Mouse (Mus musculus): ENCODE measurements around the gene Pcbp3. TPM values are rescaled to one million over a fixed set of nuclear protein-coding genes. Genes with fewer than 3 reads are reported as not detected.

Gene Pcbp3
- polyA plus RNA-seq, 1 experiment from 2014 or later: 45.8 TPM

GRCm38 (mm10) chr10:76809916-76810660 is 151.6 kb downstream of the Pcbp3 start:
- Histone ChIP-seq H3K36me3 (ENCODE audit: control insufficient read depth, insufficient read depth, low read length) (no peaks in the 10 kb centered on the region), H3K9ac (replicated peaks; ENCODE audit: low read depth, low read length) (no peak overlapping the region), H3K4me3 (ENCODE audit: low read depth, low read length) (no peak overlapping the region), H3K4me2 (ENCODE audit: low read depth, low read length) (no peak overlapping the region), H3K9me3 (ENCODE audit: control insufficient read depth, low read length) (no peaks in the 10 kb centered on the region), H3K4me1 (ENCODE audit: control insufficient read depth, insufficient read depth, low read length) (peaks cover 6% of the 10 kb centered on the region; the same call in 1 of the 2 replicates), H3K27ac (ENCODE audit: low read depth, low read length) (no peak overlapping the region), H3K27me3 (ENCODE audit: control insufficient read depth, insufficient read depth, low read length) (no peaks in the 10 kb centered on the region)
- peak; percentile 65; the same call in 1 of the 2 replicates for ATAC-seq (ENCODE audit: low read depth)
- WGBS: 35% methylated on average over 7 of the region's 7 CpGs

GRCm38 (mm10) chr10:76809439-76809838 is 152.2 kb downstream of the Pcbp3 start:
- peaks cover 6% of the 10 kb centered on the region; the same call in 1 of the 2 replicates for H3K4me1 ChIP-seq (ENCODE audit: control insufficient read depth, insufficient read depth, low read length)
- H3K4me2 ChIP-seq (ENCODE audit: low read depth, low read length): no peak overlapping the region
- H3K27me3 ChIP-seq (ENCODE audit: control insufficient read depth, insufficient read depth, low read length): no peaks in the 10 kb centered on the region
- no peak overlapping the region for H3K27ac ChIP-seq (ENCODE audit: low read depth, low read length)
- no peaks in the 10 kb centered on the region for H3K36me3 ChIP-seq (ENCODE audit: control insufficient read depth, insufficient read depth, low read length)
- ATAC-seq (ENCODE audit: low read depth): 0 out of 2 replicates have a peak, but pooled peaks have one; percentile 24
- H3K9me3 ChIP-seq (ENCODE audit: control insufficient read depth, low read length): no peaks in the 10 kb centered on the region
- no peak overlapping the region for H3K9ac ChIP-seq (replicated peaks; ENCODE audit: low read depth, low read length)
- H3K4me3 ChIP-seq (ENCODE audit: low read depth, low read length): no peak overlapping the region
- 82% methylated on average over 11 of the region's 11 CpGs for WGBS

- no peak overlapping the region for H3K4me3 ChIP-seq (ENCODE audit: low read depth, low read length)
- no peak overlapping the region for H3K27ac ChIP-seq (ENCODE audit: low read depth, low read length)
- H3K36me3 ChIP-seq (ENCODE audit: control insufficient read depth, insufficient read depth, low read length): no peaks in the 10 kb centered on the region
- H3K4me2 ChIP-seq (ENCODE audit: low read depth, low read length): no peak overlapping the region
- WGBS: 79% methylated on average over 10 of the region's 10 CpGs
- H3K9ac ChIP-seq (replicated peaks; ENCODE audit: low read depth, low read length): no peak overlapping the region
- ATAC-seq (ENCODE audit: low read depth): no peak
- no peaks in the 10 kb centered on the region for H3K9me3 ChIP-seq (ENCODE audit: control insufficient read depth, low read length)
- H3K4me1 ChIP-seq (ENCODE audit: control insufficient read depth, insufficient read depth, low read length): peaks cover 6% of the 10 kb centered on the region; the same call in 1 of the 2 replicates
- H3K27me3 ChIP-seq (ENCODE audit: control insufficient read depth, insufficient read depth, low read length): no peaks in the 10 kb centered on the region
Observed at GRCm38 (mm10) chr10:76808446-76809400, 153.0 kb downstream of the Pcbp3 start.

DNA sequence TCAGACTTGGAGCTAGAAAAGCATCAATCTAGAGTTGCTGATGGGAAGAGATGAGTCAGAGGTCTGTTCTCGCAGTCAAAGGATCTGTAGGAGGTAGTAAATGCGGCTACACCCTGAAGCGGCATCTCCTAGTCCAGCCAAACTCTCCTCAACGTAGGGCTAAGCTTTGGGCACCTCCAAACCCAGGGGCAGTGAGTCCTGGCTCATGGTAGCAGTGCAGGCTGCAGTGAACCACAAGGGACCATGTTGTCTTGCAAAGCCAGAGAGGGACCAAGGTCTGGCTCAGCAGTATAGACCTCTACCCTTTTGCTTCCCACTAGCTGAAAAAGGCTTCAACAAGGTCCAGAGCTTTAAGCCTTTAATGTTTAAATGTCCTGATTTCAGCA is 159.2 kb downstream of the Pcbp3 start:
- H3K36me3 ChIP-seq (ENCODE audit: control insufficient read depth, insufficient read depth, low read length): no peaks in the 10 kb centered on the region
- ATAC-seq (ENCODE audit: low read depth): no peak
- 96% methylated on average over 4 of the region's 4 CpGs for WGBS
- no peak overlapping the region for H3K4me3 ChIP-seq (ENCODE audit: low read depth, low read length)
- no peak overlapping the region for H3K4me2 ChIP-seq (ENCODE audit: low read depth, low read length)
- H3K27me3 ChIP-seq (ENCODE audit: control insufficient read depth, insufficient read depth, low read length): no peaks in the 10 kb centered on the region
- no peak overlapping the region for H3K9ac ChIP-seq (replicated peaks; ENCODE audit: low read depth, low read length)
- H3K4me1 ChIP-seq (ENCODE audit: control insufficient read depth, insufficient read depth, low read length): no peaks in the 10 kb centered on the region
- no peaks in the 10 kb centered on the region for H3K9me3 ChIP-seq (ENCODE audit: control insufficient read depth, low read length)
- H3K27ac ChIP-seq (ENCODE audit: low read depth, low read length): no peak overlapping the region

- H3K9ac ChIP-seq (replicated peaks; ENCODE audit: low read depth, low read length): no peak overlapping the region
- no peaks in the 10 kb centered on the region for H3K27me3 ChIP-seq (ENCODE audit: control insufficient read depth, insufficient read depth, low read length)
- no peak overlapping the region for H3K27ac ChIP-seq (ENCODE audit: low read depth, low read length)
- WGBS: 78% methylated on average over 6 of the region's 6 CpGs
- H3K4me2 ChIP-seq (ENCODE audit: low read depth, low read length): no peak overlapping the region
- no peak for ATAC-seq (ENCODE audit: low read depth)
- H3K4me1 ChIP-seq (ENCODE audit: control insufficient read depth, insufficient read depth, low read length): no peaks in the 10 kb centered on the region
- no peaks in the 10 kb centered on the region for H3K9me3 ChIP-seq (ENCODE audit: control insufficient read depth, low read length)
- H3K36me3 ChIP-seq (ENCODE audit: control insufficient read depth, insufficient read depth, low read length): no peaks in the 10 kb centered on the region
- H3K4me3 ChIP-seq (ENCODE audit: low read depth, low read length): no peak overlapping the region
Observed at GRCm38 (mm10) chr10:76801841-76802499, 159.7 kb downstream of the Pcbp3 start.

DNA sequence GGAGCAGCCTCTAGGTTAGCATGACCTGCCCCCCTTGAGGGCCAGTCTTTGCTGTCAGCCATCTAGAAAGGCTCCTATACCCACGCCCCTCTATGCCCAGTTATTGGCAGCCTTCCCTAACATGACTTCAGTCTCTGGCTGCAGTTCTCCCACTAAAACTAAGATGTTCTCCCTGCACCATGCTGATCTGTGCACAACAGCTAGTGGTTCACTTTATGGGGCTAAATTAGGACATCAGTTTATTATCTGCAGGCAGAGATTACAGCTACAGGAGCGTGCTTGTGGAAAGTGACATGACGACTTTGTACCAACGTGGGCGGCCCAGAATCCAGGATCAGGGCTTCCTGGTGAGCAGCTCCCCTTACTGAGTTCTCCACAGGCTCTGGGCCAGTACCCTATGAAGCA is 160.4 kb downstream of the Pcbp3 start:
- no peak overlapping the region for H3K9ac ChIP-seq (replicated peaks; ENCODE audit: low read depth, low read length)
- H3K4me2 ChIP-seq (ENCODE audit: low read depth, low read length): no peak overlapping the region
- no peak for ATAC-seq (ENCODE audit: low read depth)
- H3K27me3 ChIP-seq (ENCODE audit: control insufficient read depth, insufficient read depth, low read length): no peaks in the 10 kb centered on the region
- H3K9me3 ChIP-seq (ENCODE audit: control insufficient read depth, low read length): no peaks in the 10 kb centered on the region
- no peaks in the 10 kb centered on the region for H3K4me1 ChIP-seq (ENCODE audit: control insufficient read depth, insufficient read depth, low read length)
- 81% methylated on average over 5 of the region's 5 CpGs for WGBS
- no peak overlapping the region for H3K4me3 ChIP-seq (ENCODE audit: low read depth, low read length)
- H3K27ac ChIP-seq (ENCODE audit: low read depth, low read length): no peak overlapping the region
- no peaks in the 10 kb centered on the region for H3K36me3 ChIP-seq (ENCODE audit: control insufficient read depth, insufficient read depth, low read length)

DNA sequence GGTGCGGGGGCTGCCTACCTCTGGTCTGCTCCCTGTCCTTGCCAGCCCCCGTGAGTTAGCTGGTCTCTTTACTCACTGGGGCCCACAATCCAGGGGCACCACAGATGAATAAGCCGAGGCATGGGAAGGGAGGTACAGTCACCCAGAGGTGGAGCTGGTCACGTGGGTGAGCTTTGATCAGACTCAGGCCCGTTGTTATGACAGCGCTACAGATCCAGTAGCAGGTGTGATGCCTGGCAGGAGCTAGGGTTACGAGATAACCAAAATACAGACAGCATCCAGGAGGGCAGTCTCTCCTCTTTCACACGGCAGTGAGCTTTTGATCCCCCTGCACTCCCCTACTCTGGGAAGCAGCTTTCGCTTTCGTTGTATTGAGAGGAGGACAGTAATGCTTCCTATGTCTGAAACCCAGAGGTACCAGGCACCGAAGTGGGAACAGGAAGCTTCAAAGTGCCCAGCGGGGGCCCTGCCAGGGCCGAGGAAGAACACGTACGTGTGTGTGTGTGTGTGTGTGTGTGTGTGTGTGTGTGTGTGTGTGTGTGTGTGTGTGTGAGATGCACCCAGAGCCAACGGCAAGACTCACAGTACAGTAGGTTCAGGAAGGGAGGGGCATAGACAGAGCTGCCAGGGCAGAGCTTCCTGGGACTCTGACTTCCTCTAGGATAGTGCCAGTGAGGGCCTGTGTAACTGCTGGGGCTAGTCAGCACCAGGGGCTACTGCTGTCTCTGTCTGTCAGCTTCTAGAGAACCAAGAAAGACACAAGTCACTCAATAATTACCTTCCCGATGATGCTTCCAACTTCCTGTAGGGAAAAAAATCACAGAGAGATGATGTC is 162.7 kb downstream of the Pcbp3 start:
- Histone ChIP-seq H3K9me3 (ENCODE audit: control insufficient read depth, low read length) (no peaks in the 10 kb centered on the region), H3K9ac (replicated peaks; ENCODE audit: low read depth, low read length) (no peak overlapping the region), H3K4me2 (ENCODE audit: low read depth, low read length) (no peak overlapping the region), H3K27me3 (ENCODE audit: control insufficient read depth, insufficient read depth, low read length) (no peaks in the 10 kb centered on the region), H3K36me3 (ENCODE audit: control insufficient read depth, insufficient read depth, low read length) (no peaks in the 10 kb centered on the region), H3K4me1 (ENCODE audit: control insufficient read depth, insufficient read depth, low read length) (no peaks in the 10 kb centered on the region), H3K27ac (ENCODE audit: low read depth, low read length) (no peak overlapping the region), H3K4me3 (ENCODE audit: low read depth, low read length) (no peak overlapping the region)
- WGBS: 92% methylated on average over 17 of the region's 17 CpGs
- no peak for ATAC-seq (ENCODE audit: low read depth)

GRCm38 (mm10) chr10:76794102-76794501 is 167.6 kb downstream of the Pcbp3 start:
- WGBS: 96% methylated on average over 3 of the region's 3 CpGs
- H3K4me2 ChIP-seq (ENCODE audit: low read depth, low read length): no peak overlapping the region

More at GRCm38 (mm10) chr10:76794102-76794501, 167.6 kb downstream of the Pcbp3 start:
- no peak for ATAC-seq (ENCODE audit: low read depth)
- Histone ChIP-seq H3K27me3 (ENCODE audit: control insufficient read depth, insufficient read depth, low read length) (no peaks in the 10 kb centered on the region), H3K27ac (ENCODE audit: low read depth, low read length) (no peak overlapping the region), H3K36me3 (ENCODE audit: control insufficient read depth, insufficient read depth, low read length) (no peaks in the 10 kb centered on the region), H3K4me3 (ENCODE audit: low read depth, low read length) (no peak overlapping the region), H3K9ac (replicated peaks; ENCODE audit: low read depth, low read length) (no peak overlapping the region), H3K4me1 (ENCODE audit: control insufficient read depth, insufficient read depth, low read length) (no peaks in the 10 kb centered on the region), H3K9me3 (ENCODE audit: control insufficient read depth, low read length) (no peaks in the 10 kb centered on the region)
